Mouse (Mus musculus): Measurements from ENCODE around the gene Arid5b.

The Arid5b gene

GRCm38 (mm10) chr10:68120011-68120410 is 158.5 kb downstream of the Arid5b start:
- intact Hi-C loops (cut with DNase I), result no loop called here

DNA sequence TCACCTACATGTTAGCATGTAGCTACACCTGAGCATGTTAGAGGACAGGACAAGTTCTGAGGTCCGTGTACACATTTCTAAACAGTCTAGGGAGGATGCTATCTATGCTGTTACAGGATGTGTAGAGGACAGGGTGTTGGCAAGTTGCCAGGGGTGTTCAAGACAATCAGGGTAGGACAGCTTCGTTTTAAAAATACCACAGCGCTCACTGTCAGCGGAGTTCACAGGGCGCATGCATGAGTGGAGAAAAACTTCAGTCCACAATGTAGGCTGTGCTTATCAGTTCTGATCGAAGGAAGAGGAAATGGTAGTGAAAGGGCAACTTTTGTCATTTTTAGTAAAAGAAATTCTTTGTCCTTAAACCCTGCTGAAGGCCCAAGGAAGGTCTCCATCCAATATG is 159.3 kb downstream of the Arid5b start:
- intact Hi-C loops (cut with DNase I), result no loop called here

DNA sequence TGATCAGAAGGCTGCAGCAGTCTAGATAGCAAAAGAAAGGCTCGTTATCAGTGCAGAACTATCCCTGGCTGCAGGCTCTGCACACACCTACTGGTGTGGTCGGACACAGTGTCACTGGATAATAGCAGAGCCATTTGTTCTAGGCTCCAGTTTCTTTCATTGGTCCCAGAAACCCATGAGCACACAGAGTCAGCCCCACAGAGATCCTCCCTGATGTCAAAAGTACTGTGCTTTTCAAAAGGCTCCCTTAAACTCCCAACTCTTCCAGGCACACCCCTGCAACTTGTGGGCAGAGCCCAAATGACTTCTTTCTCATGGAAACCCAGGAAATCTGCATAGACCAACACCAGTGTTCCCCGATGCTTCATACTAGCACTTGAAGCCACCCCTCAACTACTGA is 163.6 kb downstream of the Arid5b start:
- intact Hi-C loops (cut with DNase I), result no loop called here

DNA sequence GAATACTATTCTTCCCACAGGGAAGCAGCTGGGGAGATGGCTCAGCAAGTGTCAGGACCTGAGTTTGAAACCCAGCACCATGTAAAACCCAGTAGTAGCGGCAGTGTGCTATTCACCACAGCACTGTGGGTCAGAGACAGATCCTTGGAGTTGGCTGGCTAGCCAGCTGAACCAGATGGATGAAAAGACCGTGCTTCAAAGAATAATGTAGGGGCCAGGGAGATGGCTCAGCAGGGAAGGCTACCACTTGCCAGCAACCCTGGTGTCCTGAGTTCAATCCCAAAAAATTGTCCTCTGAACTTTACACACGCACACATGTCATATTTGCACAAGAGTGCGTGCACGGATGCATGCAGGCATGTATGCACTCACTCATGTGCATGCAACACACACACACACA is 164.9 kb downstream of the Arid5b start:
- intact Hi-C loops (cut with DNase I), result no loop called here

DNA sequence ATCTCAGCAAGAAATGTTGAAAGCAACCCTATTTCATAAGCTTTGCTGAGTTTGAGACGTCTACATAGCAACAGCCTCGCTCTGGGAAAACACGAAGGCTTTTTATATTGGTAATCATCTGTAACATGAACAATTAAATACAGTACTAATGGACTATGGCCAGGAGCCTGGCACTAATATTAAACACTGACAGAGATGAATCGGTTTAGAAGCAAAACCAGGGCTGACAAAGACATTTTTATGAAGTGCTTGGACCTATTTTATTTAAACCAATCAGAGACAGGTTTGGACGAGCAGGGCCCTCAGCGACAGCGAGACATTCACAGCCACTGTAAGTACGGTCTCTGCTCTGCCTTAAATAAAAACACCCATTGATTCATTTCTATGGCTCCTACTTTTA is 165.6 kb downstream of the Arid5b start:
- intact Hi-C loops (cut with DNase I), result no loop called here

GRCm38 (mm10) chr10:68110607-68111006 is 167.9 kb downstream of the Arid5b start:
- intact Hi-C loops (cut with DNase I), result no loop called here

DNA sequence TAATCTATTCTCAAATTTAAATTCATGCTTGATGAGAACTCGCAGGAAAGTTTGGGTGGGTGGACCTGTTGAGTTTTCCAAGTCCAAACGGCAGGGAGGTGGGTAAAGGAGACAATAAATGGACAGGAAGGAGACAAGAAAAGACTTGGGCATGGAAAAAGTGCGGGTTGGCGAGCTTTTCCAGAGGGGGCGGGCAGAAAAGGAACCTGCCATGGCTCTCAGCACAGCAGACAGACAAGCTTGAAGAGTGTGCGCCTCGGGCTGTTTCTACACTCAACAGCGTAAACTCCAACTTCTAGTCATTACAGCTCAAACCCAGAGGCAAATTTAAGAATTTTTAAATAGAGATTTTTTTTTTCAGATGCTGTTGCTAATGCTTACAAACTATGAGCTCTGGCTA is 168.4 kb downstream of the Arid5b start:
- intact Hi-C loops (cut with DNase I), result no loop called here

DNA sequence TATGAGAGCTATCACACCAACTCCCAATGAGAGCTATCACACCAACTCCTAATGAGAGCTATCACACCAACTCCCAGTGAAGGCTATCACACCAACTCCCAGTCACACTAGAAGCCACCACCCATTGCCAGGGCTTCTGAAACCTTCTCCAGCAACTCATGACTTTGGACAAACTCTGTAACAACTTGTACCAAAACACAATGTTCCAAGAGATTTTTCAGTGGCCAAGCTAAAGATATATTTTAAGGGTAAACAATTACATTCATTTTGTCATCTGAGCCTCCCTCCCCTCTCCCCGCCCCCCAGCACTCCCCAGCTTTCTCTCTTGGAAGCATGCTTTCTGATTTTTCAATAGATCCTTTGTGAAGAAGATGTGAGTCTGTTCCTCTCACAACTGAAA is 168.9 kb downstream of the Arid5b start:
- intact Hi-C loops (cut with DNase I), result no loop called here

GRCm38 (mm10) chr10:68107716-68108115 is 170.8 kb downstream of the Arid5b start:
- intact Hi-C loops (cut with DNase I), result no loop called here

GRCm38 (mm10) chr10:68106351-68106950 is 172.1 kb downstream of the Arid5b start:
- intact Hi-C loops (cut with DNase I), result no loop called here

GRCm38 (mm10) chr10:68104881-68105781 is 173.4 kb downstream of the Arid5b start:
- intact Hi-C loops (cut with DNase I), result loop anchor here (5.0 kb wide), 1 partner anchor 32 kb away; no protein-coding TSS in a partner anchor

GRCm38 (mm10) chr10:68104481-68104880 is 174.1 kb downstream of the Arid5b start:
- intact Hi-C loops (cut with DNase I), result loop anchor here (5.0 kb wide), 1 partner anchor 33 kb away; no protein-coding TSS in a partner anchor

DNA sequence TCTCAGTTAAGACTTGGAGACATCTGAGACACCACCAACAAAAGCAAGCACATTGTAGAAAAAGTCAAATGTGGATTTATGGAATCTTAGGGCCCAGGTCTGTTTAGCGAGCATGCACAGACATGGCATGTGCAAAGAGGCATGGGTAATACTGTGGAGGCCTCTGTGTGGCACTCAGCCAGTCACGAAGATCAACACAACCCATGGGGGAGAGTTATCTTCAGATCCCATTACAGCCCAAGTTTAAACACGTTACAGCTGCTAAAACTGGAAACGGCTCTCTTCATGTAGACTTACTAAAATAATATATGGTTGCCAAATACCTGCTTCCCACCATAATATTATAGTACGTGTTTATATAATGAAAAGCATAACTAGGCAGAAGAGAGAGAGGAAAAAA is 174.6 kb downstream of the Arid5b start:
- intact Hi-C loops (cut with DNase I), result loop anchor here (5.0 kb wide), 1 partner anchor 33 kb away; no protein-coding TSS in a partner anchor

DNA sequence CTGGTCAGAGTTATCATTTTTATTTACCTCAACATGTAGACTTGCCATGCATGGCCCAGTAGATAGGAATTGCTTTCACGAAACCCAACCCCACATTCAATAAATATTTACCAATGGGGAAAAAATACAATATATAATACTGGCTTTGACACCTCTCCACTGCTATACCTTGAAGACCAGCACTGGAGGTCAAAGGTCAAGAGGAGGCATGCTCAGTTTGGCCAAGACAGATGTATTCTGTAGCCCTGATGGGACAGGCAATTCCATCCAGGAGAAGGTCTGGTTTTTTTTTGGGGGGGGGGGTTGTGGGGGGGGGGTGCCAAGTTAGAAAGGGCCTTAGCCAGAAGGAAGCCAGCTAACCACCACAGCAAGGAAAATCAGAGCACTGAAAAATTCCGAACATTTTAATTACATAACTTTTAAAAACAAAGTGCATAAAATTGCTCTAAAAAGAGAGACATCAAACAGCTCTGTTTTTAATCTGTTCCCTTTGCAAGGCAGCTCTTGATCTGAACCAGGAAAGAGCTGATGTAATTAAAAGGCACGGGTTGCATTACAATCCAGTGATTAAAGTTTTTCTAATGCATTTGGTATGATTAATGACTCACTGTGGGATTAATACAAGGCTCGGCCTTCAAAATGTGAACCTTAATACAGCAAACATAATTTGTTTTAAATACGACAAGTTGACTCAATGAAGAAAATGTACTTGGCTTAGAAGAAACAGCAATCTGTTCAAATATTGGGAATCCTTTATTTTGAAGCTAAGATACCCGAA is 175.3 kb downstream of the Arid5b start:
- intact Hi-C loops (cut with DNase I), result loop anchor here (5.0 kb wide), 1 partner anchor 34 kb away; no protein-coding TSS in a partner anchor

DNA sequence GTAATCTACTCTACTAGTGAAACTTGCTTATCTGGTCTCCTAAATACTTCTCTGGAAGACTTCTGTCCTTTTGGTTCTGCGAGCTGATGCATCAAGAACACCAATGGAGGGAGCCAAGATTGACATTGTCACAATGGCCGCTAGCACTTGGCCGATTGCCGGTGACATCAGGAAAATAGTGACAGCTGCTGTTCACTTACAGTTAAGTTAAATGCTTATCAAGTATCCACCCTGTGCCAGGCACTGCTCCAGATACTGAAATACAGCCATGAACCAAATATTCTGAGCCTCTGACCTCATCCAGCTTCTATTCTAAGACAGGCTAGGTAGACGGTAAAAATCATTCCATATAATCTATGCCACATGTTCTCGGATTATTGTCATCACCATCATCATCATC is 176.0 kb downstream of the Arid5b start:
- intact Hi-C loops (cut with DNase I), result loop anchor here (5.0 kb wide), 1 partner anchor 35 kb away; no protein-coding TSS in a partner anchor

DNA sequence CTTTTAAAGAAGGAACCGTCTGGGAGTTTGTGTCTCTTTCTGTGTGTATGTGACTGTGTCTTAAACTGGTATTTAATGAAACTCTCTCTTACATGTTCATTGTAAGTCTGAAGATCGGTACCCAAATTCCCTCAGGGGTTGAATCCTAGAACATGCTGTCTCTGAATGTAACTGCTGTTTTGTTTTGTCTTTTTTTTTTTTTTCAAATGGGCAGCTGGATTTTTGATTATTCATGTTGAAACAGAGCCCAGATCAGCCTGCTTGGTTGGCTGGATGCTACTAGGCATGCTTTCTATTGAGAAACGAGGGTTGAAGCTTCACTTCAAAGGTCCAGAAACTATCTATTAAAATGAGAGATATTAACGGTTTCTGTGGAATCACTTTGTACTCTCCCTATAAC is 177.3 kb downstream of the Arid5b start:
- intact Hi-C loops (cut with DNase I), result loop anchor here (5.0 kb wide), 1 partner anchor 36 kb away; no protein-coding TSS in a partner anchor

GRCm38 (mm10) chr10:68100506-68100905 is 178.0 kb downstream of the Arid5b start:
- intact Hi-C loops (cut with DNase I), result loop anchor here (5.0 kb wide), 1 partner anchor 37 kb away; no protein-coding TSS in a partner anchor

DNA sequence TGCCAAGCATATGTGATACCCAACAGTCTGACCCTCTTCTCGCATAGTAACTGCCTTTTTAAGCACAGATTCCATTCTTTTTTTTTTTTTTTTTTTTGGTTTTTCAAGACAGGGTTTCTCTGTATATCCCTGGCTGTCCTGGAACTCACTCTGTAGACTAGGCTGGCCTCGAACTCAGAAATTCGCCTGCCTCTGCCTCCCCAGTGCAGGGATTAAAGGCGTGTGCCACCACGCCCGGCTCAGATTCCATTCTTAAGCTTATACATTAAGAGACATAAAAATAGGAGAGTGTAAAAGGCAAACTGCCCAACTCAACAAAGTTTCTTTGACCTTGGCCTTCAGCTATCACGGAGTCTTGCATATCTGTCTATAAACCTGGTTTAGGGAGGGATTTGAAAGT is 178.7 kb downstream of the Arid5b start:
- intact Hi-C loops (cut with DNase I), result loop anchor here (5.0 kb wide), 1 partner anchor 38 kb away; no protein-coding TSS in a partner anchor

GRCm38 (mm10) chr10:68097821-68098675 is 180.5 kb downstream of the Arid5b start:
- intact Hi-C loops (cut with DNase I), result no loop called here

GRCm38 (mm10) chr10:68096395-68096794 is 182.1 kb downstream of the Arid5b start:
- intact Hi-C loops (cut with DNase I), result no loop called here

Data from adrenal gland (tissue).